Mouse (Mus musculus) layer of hippocampus, postnatal 10 days (tissue): ENCODE measurements at regions not wholly inside any gene's neighbourhood (a gene's known extent, or its start where the extent isn't known, plus 50 kb on each side); places are given as distances from the start of the nearest gene placed in this dataset.
A peak's percentile ranks its signal among the peaks of the same experiment; 100 is the strongest.

Source experiments
- DNase-seq, 2 experiments: peaks; one replicate each; pipeline ENCODE4 v3.0.0; 2021; ENCODE audit warnings: low spot score in 2 of 2

GRCm38 (mm10) chr12:14687263-14687662 is 535.4 kb upstream of the Fam84a start:
- DNase-seq = no peak

- DNase-seq = no peak
Measured at GRCm38 (mm10) chr12:14676230-14676629, 524.4 kb upstream of the Fam84a start.

DNA sequence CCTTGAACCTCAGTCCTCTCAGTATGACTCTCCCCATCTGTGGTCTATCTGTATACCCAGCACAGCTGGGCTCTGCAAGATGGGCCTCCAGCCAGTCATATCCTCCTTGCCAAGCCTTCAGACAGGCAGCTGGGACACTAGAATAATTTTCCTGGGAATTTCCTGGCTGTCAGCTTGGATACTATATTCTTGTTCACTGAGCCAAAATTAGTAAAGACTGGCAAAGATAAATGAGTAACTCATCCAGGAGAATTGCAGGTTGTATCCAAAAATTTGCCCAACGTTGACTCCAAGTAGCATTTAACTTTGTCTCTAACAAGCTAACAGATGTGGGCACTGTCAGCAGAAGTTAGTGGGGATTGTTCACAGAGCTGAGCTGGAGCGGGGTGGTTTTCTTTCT is 514.1 kb upstream of the Fam84a start:
- DNase-seq = peak in 1 of 2 experiments; percentile 5
